8 mouse cellular contexts compared by ENCODE assay signal in genomic region chr5:116123344-116123743, GRCm38 (mm10). TPM values are rescaled to one million over a fixed set of nuclear protein-coding genes. Genes with fewer than 3 reads are reported as not detected.
DNase-seq lines count a peak whose midpoint lies in the region; ATAC-seq and TF ChIP-seq lines count a peak whose summit lies in the region.

No protein-coding gene starts in this region.

- peak; percentile 71 for DNase-seq in urinary bladder, postnatal 14 days (ENCODE audit: low spot score)
- DNase-seq in urinary bladder, adult 2 months (ENCODE audit: low spot score), result no peak
- peak; percentile 77 for DNase-seq in gastrocnemius, postnatal 10 days
- peak; percentile 83 for DNase-seq in limb, embryonic 10.5 days (ENCODE audit: low spot score)
- peak; percentile 56 for DNase-seq in splenic B cell, adult 2 months (ENCODE audit: low read depth, low spot score)

- peak; percentile 94 for TF ChIP-seq CTCF in intestine, postnatal 0 days (IDR thresholded peaks at IDR 0.05; ENCODE audit: low read depth)

- H3K9ac ChIP-seq in intestine, postnatal 0 days (ENCODE audit: low read depth, low read length), result no peak overlapping the region

- ATAC-seq in common myeloid progenitor, adult 5-6 weeks (replicated peaks; ENCODE audit: low read depth, poor library complexity, severe bottlenecking), result peak; percentile 99
- ATAC-seq in intestine, postnatal 0 days, result no peak
- peak; percentile 50; the same call in 1 of the 2 replicates for ATAC-seq in monocyte, adult 5-6 weeks (replicated peaks; ENCODE audit: insufficient number of reproducible peaks, low FRiP score, low TSS enrichment, poor library complexity, severe bottlenecking)

- WGBS in intestine, postnatal 0 days, result 12% methylated on average over 11 of the region's 11 CpGs
- WGBS in limb, embryonic 10.5 days, result 12% methylated on average over 11 of the region's 11 CpGs

- H3K4me3 ChIP-seq in intestine, postnatal 0 days (ENCODE audit: low read depth, low read length), result no peak overlapping the region
- H3K4me3 ChIP-seq in limb, embryonic 10.5 days, result no peak overlapping the region

- no peaks in the 10 kb centered on the region for H3K27me3 ChIP-seq in intestine, postnatal 0 days (replicated peaks; ENCODE audit: control insufficient read depth, insufficient read depth, low read length)
- no peaks in the 10 kb centered on the region for H3K27me3 ChIP-seq in limb, embryonic 10.5 days (ENCODE audit: low read depth, poor library complexity, severe bottlenecking)
- H3K27me3 ChIP-seq in splenic B cell, adult 2 months (ENCODE audit: control insufficient read depth, insufficient read depth, low read length, poor library complexity, severe bottlenecking), result no peaks in the 10 kb centered on the region

- no peak overlapping the region for H3K27ac ChIP-seq in intestine, postnatal 0 days (ENCODE audit: low read depth, low read length)
- H3K27ac ChIP-seq in limb, embryonic 10.5 days, result 0 out of 2 replicates have a peak overlapping the region, but pooled peaks have one; percentile 9

- no peak overlapping the region for H3K4me2 ChIP-seq in intestine, postnatal 0 days (replicated peaks; ENCODE audit: low read depth)

- no peaks in the 10 kb centered on the region for H3K4me1 ChIP-seq in intestine, postnatal 0 days (replicated peaks; ENCODE audit: control insufficient read depth, insufficient read depth, low read length)
- H3K4me1 ChIP-seq in limb, embryonic 10.5 days, result no peaks in the 10 kb centered on the region

- H3K9me3 ChIP-seq in intestine, postnatal 0 days (ENCODE audit: control insufficient read depth), result no peaks in the 10 kb centered on the region
- H3K9me3 ChIP-seq in limb, embryonic 10.5 days (replicated peaks), result no peaks in the 10 kb centered on the region

- H3K36me3 ChIP-seq in intestine, postnatal 0 days (ENCODE audit: control insufficient read depth, insufficient read depth), result no peaks in the 10 kb centered on the region
- no peaks in the 10 kb centered on the region for H3K36me3 ChIP-seq in limb, embryonic 10.5 days
- H3K36me3 ChIP-seq in splenic B cell, adult 2 months (ENCODE audit: control insufficient read depth, insufficient read depth, low read length, poor library complexity, severe bottlenecking), result no peaks in the 10 kb centered on the region

RNA-seq across cellular contexts. Expression of gene Tmem233, which starts 40.3 kb away (rescaled TPM):
- 0.08 and 0.09 TPM in 2 replicates for polyA plus RNA-seq in urinary bladder, adult 2 months (2012; rRNA removed)
- not detected in 2 replicates for total RNA-seq in common myeloid progenitor, adult 5-6 weeks (2017)
- total RNA-seq in gastrocnemius, postnatal 10 days (2021), result 10 to 100 TPM; 71.7 to 81.9 TPM
- polyA plus RNA-seq in intestine, postnatal 0 days (2015; fragmentation: Nextera tagmentation; extraction: Ambion mirVana), result not detected in 2 replicates
- not detected in 2 replicates for polyA plus RNA-seq in limb, embryonic 10.5 days (2016; fragmentation: Nextera tagmentation; extraction: Ambion mirVana)
- not detected in 3 replicates for total RNA-seq in monocyte, adult 5-6 weeks (2017)

Comparison
In these comparisons a context has a peak if more than half of its experiments do, and no peak if none do; other contexts are left out.
1. RNA of gene Tmem233, which starts 40.3 kb away (total RNA-seq): 71.7 to 81.9 TPM in gastrocnemius, postnatal 10 days; not detected in common myeloid progenitor, adult 5-6 weeks and not detected in monocyte, adult 5-6 weeks; every median in the first group is over 10 times any median in the second.